Mouse (Mus musculus) forebrain, postnatal 0 days (tissue): ENCODE measurements around the gene Nek6. TPM values are rescaled to one million over a fixed set of nuclear protein-coding genes. Genes with fewer than 3 reads are reported as not detected.

Experiments
- ATAC-seq: fragments of 200-750 bp; cut with Nextera tagmentation; 2 replicates; pipeline ENCODE4 v1.8.0; 2017; ENCODE audit warnings: mild to moderate bottlenecking, moderate library complexity
- DNase-seq: peaks from one replicate; pipeline ENCODE4 v3.0.0-alpha.2; 2015
- H3K27ac ChIP-seq: fragments of 300-500 bp; sonication (generic); 2 replicates; pipeline ENCODE4 v1.5.1; 2014; ENCODE audit warnings: low read depth, mild to moderate bottlenecking, antibody characterized with exemption, low read length, moderate library complexity, mixed read lengths
- H3K27me3 ChIP-seq: fragments of 300-500 bp; sonication (generic); 2 replicates; pipeline ENCODE4 v1.6.1; 2014; ENCODE audit warnings: mild to moderate bottlenecking, low read length, mixed read lengths; ENCODE audit not compliant: insufficient read depth
- H3K36me3 ChIP-seq: fragments of 300-500 bp; sonication (generic); 2 replicates; pipeline ENCODE4 v1.6.1; 2014; ENCODE audit warnings: mild to moderate bottlenecking, moderate library complexity; ENCODE audit not compliant: insufficient read depth
- H3K4me1 ChIP-seq: fragments of 300-500 bp; sonication (generic); 2 replicates; pipeline ENCODE4 v1.6.1; 2014; ENCODE audit warnings: antibody characterized with exemption; ENCODE audit not compliant: insufficient read depth
- H3K4me2 ChIP-seq: fragments of 300-500 bp; sonication (generic); 2 replicates; pipeline ENCODE4 v1.6.1; 2014; ENCODE audit warnings: low read depth, mild to moderate bottlenecking, moderate library complexity
- H3K4me3 ChIP-seq: fragments of 300-500 bp; sonication (generic); 2 replicates; pipeline ENCODE4 v1.5.1; 2014; ENCODE audit warnings: low read depth, low read length, mixed read lengths
- H3K9ac ChIP-seq: fragments of 300-500 bp; sonication (generic); 2 replicates; pipeline ENCODE4 v1.6.1; 2014; ENCODE audit warnings: mild to moderate bottlenecking
- H3K9me3 ChIP-seq: fragments of 300-500 bp; sonication (generic); 2 replicates; pipeline ENCODE4 v1.6.1; 2016; ENCODE audit warnings: low read length
- CTCF ChIP-seq: sonication (generic); IDR thresholded peaks from 2 replicates; pipeline ENCODE4 v1.5.1; 2016; ENCODE audit warnings: antibody characterized with exemption, control low read depth, low read depth
- WGBS: fragments of 180-500 bp; shearing (Covaris S2); extraction: QIAGEN DNeasy Blood & Tissue Kit; methylation state at CpG from one replicate; pipeline ENCODE4 v1.1.7; 2014; 5-methylcytosine and 5-hydroxymethylcytosine counted together
- polyA plus RNA-seq: library from polyadenylated mRNA; unstranded; fragments of >200 nt; fragmentation: Nextera tagmentation; extraction: Ambion mirVana; gene quantifications from 2 replicates; pipeline ENCODE4 v1.2.1, GENCODE M21; 2015
- total RNA-seq: library from RNA; depleted of rRNA; stranded (reverse); fragments of >200 nt; gene quantifications from 2 replicates; pipeline ENCODE4 v1.2.3, GENCODE M21; 2014

Nek6 gene
- total and polyA plus RNA-seq, 2 experiments from 2014 or later, result 21.0 to 69.3 TPM

- Histone ChIP-seq H3K4me2 (no peak overlapping the region), H3K27me3 (no peaks in the 10 kb centered on the region), H3K4me3 (no peak overlapping the region), H3K36me3 (no peaks in the 10 kb centered on the region), H3K9me3 (no peaks in the 10 kb centered on the region), H3K27ac (no peak overlapping the region), H3K4me1 (no peaks in the 10 kb centered on the region), H3K9ac (no peak overlapping the region)
- ATAC-seq, result no peak
- DNase-seq, result no peak
- TF ChIP-seq CTCF, result no peak
- WGBS, result 62% methylated on average over 6 of the region's 6 CpGs
Observed at GRCm38 (mm10) chr2:38485957-38486931, 25.2 kb upstream of the Nek6 start.

- Histone ChIP-seq H3K4me2 (no peak overlapping the region), H3K4me1 (no peaks in the 10 kb centered on the region), H3K36me3 (no peaks in the 10 kb centered on the region), H3K9ac (no peak overlapping the region), H3K27me3 (no peaks in the 10 kb centered on the region), H3K27ac (no peak overlapping the region), H3K4me3 (no peak overlapping the region), H3K9me3 (no peaks in the 10 kb centered on the region)
- no peak for TF ChIP-seq CTCF
- ATAC-seq, result no peak
- no peak for DNase-seq
Observed at GRCm38 (mm10) chr2:38497594-38497993, 13.8 kb upstream of the Nek6 start.

DNA sequence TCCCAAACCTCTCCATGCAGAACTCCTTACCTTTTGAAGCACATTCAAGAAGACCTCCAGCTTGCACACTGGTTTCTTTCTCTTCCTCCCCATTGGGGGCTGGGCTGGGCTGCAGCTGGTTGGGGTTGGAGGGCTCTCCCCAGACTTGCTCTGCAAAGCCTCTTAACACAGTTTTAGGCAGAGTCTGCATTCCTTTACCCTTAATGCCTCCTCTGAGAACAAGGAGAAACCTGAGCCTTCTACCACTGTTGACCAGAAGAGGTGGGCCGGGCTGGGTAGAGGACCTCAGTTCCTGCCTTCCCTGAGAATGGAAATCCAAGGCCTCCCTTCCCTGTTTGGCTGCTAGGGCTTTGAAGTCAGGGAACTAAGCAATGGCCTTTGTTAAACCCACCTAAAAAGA, 9.8 kb upstream of the Nek6 start:
- no peak for TF ChIP-seq CTCF

DNA sequence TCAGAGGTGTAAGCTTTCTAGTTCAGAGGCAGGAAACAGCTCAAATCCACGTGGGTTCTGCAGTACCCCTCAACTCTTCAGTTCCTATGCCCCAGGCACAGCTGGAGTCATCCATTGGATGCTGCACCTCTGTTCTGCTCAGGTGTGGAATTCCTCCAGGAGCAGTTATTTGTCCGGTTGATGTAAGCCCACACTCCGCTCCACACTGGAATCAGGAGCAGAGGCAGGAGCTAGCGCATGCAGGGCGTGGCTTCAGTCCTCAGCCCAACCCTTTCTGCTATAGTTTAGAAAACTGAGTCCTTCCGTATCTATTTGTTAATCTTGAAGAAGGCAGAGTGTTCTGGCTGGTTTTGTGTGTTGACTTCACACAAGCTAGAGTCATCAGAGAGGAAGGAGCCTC, 9.3 kb upstream of the Nek6 start:
- Histone ChIP-seq H3K9ac (no peak overlapping the region), H3K4me3 (no peak overlapping the region), H3K36me3 (no peaks in the 10 kb centered on the region), H3K4me1 (no peaks in the 10 kb centered on the region), H3K27ac (no peak overlapping the region), H3K9me3 (no peaks in the 10 kb centered on the region), H3K27me3 (no peaks in the 10 kb centered on the region), H3K4me2 (no peak overlapping the region)
- DNase-seq (no peak), ATAC-seq (no peak)
- WGBS, result 77% methylated on average over 6 of the region's 6 CpGs
- TF ChIP-seq CTCF, result no peak

More for the DNA sequence above, 9.8 kb upstream of the Nek6 start:
- H3K9ac ChIP-seq, result no peak overlapping the region
- no peak overlapping the region for H3K4me2 ChIP-seq
- WGBS, result 40% methylated on average over 1 of the region's 1 CpGs
- no peaks in the 10 kb centered on the region for H3K9me3 ChIP-seq
- DNase-seq (no peak), ATAC-seq (no peak)
- H3K27me3 ChIP-seq, result no peaks in the 10 kb centered on the region
- H3K4me3 ChIP-seq, result no peak overlapping the region
- H3K4me1 ChIP-seq, result no peaks in the 10 kb centered on the region
- no peaks in the 10 kb centered on the region for H3K36me3 ChIP-seq
- no peak overlapping the region for H3K27ac ChIP-seq

DNA sequence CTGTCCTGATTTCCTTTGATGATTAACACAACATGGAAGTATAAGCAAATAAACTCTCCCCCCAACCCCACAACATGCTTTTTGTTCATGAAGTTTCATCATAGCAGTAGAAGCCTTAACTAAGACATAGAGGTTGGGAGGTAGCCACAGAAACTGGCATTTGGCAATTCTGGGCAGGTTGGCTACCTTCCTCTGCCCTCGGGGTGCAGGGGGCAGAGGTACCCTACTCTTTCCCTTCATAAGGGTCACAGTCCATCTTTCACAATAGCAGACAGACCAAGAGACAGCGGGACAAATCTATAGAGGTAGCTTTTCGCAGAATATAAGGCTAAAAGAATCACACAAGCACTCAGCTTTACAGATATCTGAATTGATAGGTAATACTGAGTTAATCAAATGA, 8.7 kb upstream of the Nek6 start:
- DNase-seq (no peak), ATAC-seq (no peak)
- Histone ChIP-seq H3K9me3 (no peaks in the 10 kb centered on the region), H3K36me3 (no peaks in the 10 kb centered on the region), H3K9ac (no peak overlapping the region), H3K27ac (no peak overlapping the region), H3K27me3 (no peaks in the 10 kb centered on the region), H3K4me1 (no peaks in the 10 kb centered on the region), H3K4me2 (no peak overlapping the region), H3K4me3 (no peak overlapping the region)
- WGBS, result 93% methylated on average over 3 of the region's 3 CpGs
- no peak for TF ChIP-seq CTCF

GRCm38 (mm10) chr2:38504311-38504710, 7.1 kb upstream of the Nek6 start:
- ATAC-seq, result 0 out of 2 replicates have a peak, but pooled peaks have one; percentile 25
- H3K4me2 ChIP-seq, result no peak overlapping the region
- no peak for TF ChIP-seq CTCF
- no peaks in the 10 kb centered on the region for H3K9me3 ChIP-seq
- no peak overlapping the region for H3K9ac ChIP-seq
- no peak overlapping the region for H3K27ac ChIP-seq
- DNase-seq, result no peak
- 47% methylated on average over 6 of the region's 6 CpGs for WGBS
- H3K36me3 ChIP-seq, result no peaks in the 10 kb centered on the region
- no peaks in the 10 kb centered on the region for H3K27me3 ChIP-seq
- no peaks in the 10 kb centered on the region for H3K4me1 ChIP-seq
- no peak overlapping the region for H3K4me3 ChIP-seq

DNA sequence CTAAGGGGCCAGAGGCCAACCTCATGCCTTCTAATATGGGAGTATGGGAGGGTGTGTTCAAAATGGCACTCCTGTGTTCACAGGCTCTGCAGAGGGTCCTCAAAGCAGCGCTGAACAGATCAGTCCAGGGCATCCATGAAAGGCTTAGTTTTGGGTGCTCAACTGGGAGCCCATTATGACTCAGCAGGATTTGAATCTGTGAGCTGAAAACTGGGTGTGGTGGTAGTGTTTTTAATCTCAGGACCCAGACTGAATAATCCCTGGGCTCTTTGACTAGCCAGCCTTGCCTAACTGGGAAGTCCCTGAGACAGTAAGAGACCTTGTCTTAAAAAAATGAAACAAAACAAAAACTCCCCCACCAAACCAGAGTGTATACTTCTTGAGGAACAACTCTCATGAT, 4.3 kb upstream of the Nek6 start:
- no peak for TF ChIP-seq CTCF
- no peaks in the 10 kb centered on the region for H3K27me3 ChIP-seq
- no peaks in the 10 kb centered on the region for H3K9me3 ChIP-seq
- H3K27ac ChIP-seq, result no peak overlapping the region
- H3K4me3 ChIP-seq, result no peak overlapping the region
- DNase-seq (no peak), ATAC-seq (no peak)
- 95% methylated on average over 1 of the region's 1 CpGs for WGBS
- no peaks in the 10 kb centered on the region for H3K4me1 ChIP-seq
- H3K4me2 ChIP-seq, result no peak overlapping the region
- H3K36me3 ChIP-seq, result no peaks in the 10 kb centered on the region
- no peak overlapping the region for H3K9ac ChIP-seq
